Mouse (Mus musculus) limb, embryonic 15.5 days (tissue): ENCODE measurements at regions not wholly inside any gene's neighbourhood (a gene's known extent, or its start where the extent isn't known, plus 50 kb on each side); places are given as distances from the start of the nearest gene placed in this dataset.

Source experiments
- ATAC-seq: fragments of 200-750 bp; cut with Nextera tagmentation; 2 replicates; pipeline ENCODE4 v1.8.0; 2017; ENCODE audit warnings: low read depth, moderate TSS enrichment; ENCODE audit not compliant: insufficient number of reproducible peaks, low FRiP score, low TSS enrichment
- H3K27ac ChIP-seq: fragments of 300-500 bp; sonication (generic); 2 replicates; pipeline ENCODE4 v1.5.1; 2015; ENCODE audit warnings: moderate library complexity, mild to moderate bottlenecking, inconsistent platforms
- H3K27me3 ChIP-seq: fragments of 300-500 bp; sonication (generic); 2 replicates; pipeline ENCODE4 v1.6.1; 2015; ENCODE audit warnings: inconsistent platforms
- H3K36me3 ChIP-seq: fragments of 300-500 bp; sonication (generic); 2 replicates; pipeline ENCODE4 v1.6.1; 2015; ENCODE audit warnings: inconsistent platforms
- H3K4me1 ChIP-seq: fragments of 300-500 bp; sonication (generic); 2 replicates; pipeline ENCODE4 v1.6.1; 2015; ENCODE audit warnings: inconsistent platforms
- H3K4me2 ChIP-seq: fragments of 300-500 bp; sonication (generic); 2 replicates; pipeline ENCODE4 v1.6.1; 2015; ENCODE audit warnings: mild to moderate bottlenecking, inconsistent platforms
- H3K4me3 ChIP-seq: fragments of 300-500 bp; sonication (generic); 2 replicates; pipeline ENCODE4 v1.5.1; 2015; ENCODE audit warnings: mild to moderate bottlenecking, inconsistent platforms
- H3K9ac ChIP-seq: fragments of 300-500 bp; sonication (generic); 2 replicates; pipeline ENCODE4 v1.6.1; 2015; ENCODE audit warnings: inconsistent platforms
- H3K9me3 ChIP-seq: fragments of 300-500 bp; sonication (generic); 2 replicates; pipeline ENCODE4 v1.6.1; 2016; ENCODE audit warnings: inconsistent platforms
- WGBS: fragments of 180-500 bp; shearing (Covaris S2); methylation state at CpG from one replicate; pipeline ENCODE4 v1.1.7; 2015; 5-methylcytosine and 5-hydroxymethylcytosine counted together

DNA sequence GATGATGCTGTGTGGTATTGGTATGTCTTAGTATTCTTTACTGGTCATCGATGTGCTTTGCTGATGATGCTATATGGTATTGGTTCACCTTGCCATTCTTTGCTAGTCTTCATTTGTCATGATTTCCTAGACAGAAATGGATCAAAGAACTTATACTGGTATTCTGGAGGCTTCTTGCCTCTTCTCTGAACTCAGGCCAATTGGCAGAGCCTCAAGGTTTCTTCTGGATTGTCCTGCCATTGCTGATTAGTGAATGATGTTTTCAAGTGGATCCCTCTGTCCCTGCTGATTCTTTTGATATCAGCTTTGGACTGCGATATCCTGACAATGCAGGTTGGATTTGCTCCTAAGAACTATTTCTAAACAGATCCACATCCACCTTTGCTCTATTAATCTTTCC, 179.1 kb upstream of the Tas2r119 start:
- Histone ChIP-seq H3K36me3 (no peaks in the 10 kb centered on the region), H3K27me3 (no peaks in the 10 kb centered on the region), H3K9me3 (no peaks in the 10 kb centered on the region), H3K4me2 (no peak overlapping the region), H3K9ac (no peak overlapping the region), H3K27ac (no peak overlapping the region), H3K4me1 (peaks cover 6% of the 10 kb centered on the region), H3K4me3 (no peak overlapping the region)
- ATAC-seq, result no peak
- WGBS, result 97% methylated on average over 2 of the region's 2 CpGs

- Histone ChIP-seq H3K27me3 (no peaks in the 10 kb centered on the region), H3K27ac (no peak overlapping the region), H3K4me1 (peaks cover 16% of the 10 kb centered on the region), H3K4me2 (no peak overlapping the region), H3K36me3 (no peaks in the 10 kb centered on the region), H3K4me3 (no peak overlapping the region), H3K9me3 (no peaks in the 10 kb centered on the region), H3K9ac (no peak overlapping the region)
- WGBS, result 61% methylated on average over 5 of the region's 5 CpGs
- no peak for ATAC-seq
These were observed 177.5 kb upstream of the Tas2r119 start for GRCm38 (mm10) chr15:31999553-31999952.

DNA sequence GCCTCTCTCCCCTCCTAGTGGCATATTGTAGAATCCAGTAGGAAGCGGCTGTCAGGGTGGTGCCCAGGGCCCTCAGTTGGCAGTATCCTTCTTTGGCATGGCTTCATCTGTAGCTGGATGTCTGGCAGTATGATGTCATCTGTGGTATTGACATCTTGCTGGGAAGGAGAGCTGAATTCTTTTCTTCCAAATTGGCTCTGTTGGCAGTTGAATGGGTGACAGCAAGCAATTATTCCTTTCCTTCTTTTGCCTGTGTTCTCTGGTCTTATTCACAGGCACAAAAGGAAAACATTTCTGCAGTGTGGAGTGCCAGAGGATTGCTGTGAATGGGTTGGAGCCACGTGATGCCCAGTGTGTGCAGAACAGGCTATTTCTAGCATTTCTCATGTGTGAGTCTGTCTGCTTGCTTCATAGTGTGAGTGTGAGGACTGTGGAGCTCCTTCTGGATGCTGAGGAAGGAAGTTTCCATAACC, 174.1 kb upstream of the Tas2r119 start:
- Histone ChIP-seq H3K4me3 (no peak overlapping the region), H3K27me3 (no peaks in the 10 kb centered on the region), H3K9me3 (no peaks in the 10 kb centered on the region), H3K9ac (no peak overlapping the region), H3K4me1 (peaks cover 16% of the 10 kb centered on the region), H3K36me3 (no peaks in the 10 kb centered on the region), H3K27ac (no peak overlapping the region), H3K4me2 (no peak overlapping the region)
- ATAC-seq, result no peak
- WGBS, result 36% methylated on average over 2 of the region's 2 CpGs

DNA sequence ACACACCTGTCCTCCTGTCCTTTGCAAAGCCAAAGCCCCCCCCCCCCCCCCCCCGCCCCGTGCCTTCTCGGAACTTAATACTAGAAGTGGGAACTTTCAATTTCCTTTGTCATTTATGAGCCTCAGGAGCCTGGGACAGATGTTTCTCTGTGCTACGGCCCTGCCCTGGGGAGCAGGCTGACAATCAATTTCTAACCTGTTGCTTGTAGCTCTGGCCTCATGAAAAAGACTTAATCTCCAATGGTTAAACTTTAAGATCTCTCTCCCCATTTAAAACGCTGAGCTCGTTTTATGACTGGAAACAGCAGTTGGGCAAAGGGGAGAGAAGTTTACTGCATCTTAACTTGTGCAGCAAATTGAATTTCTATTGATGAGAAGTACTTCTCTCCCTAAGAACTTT, 173.6 kb upstream of the Tas2r119 start:
- H3K4me2 ChIP-seq, result no peak overlapping the region
- H3K27me3 ChIP-seq, result no peaks in the 10 kb centered on the region
- no peaks in the 10 kb centered on the region for H3K36me3 ChIP-seq
- H3K27ac ChIP-seq, result no peak overlapping the region
- WGBS, result 4% methylated on average over 6 of the region's 6 CpGs
- H3K4me1 ChIP-seq, result peaks cover 16% of the 10 kb centered on the region
- ATAC-seq, result no peak; the same call in 1 of the 2 replicates
- H3K4me3 ChIP-seq, result no peak overlapping the region
- H3K9ac ChIP-seq, result no peak overlapping the region
- H3K9me3 ChIP-seq, result no peaks in the 10 kb centered on the region

- no peak overlapping the region for H3K4me3 ChIP-seq
- H3K27ac ChIP-seq, result no peak overlapping the region
- H3K36me3 ChIP-seq, result no peaks in the 10 kb centered on the region
- no peak overlapping the region for H3K9ac ChIP-seq
- peaks cover 13% of the 10 kb centered on the region for H3K4me1 ChIP-seq
- ATAC-seq, result no peak
- H3K9me3 ChIP-seq, result no peaks in the 10 kb centered on the region
- H3K4me2 ChIP-seq, result no peak overlapping the region
- WGBS, result 30% methylated on average over 5 of the region's 5 CpGs
- H3K27me3 ChIP-seq, result no peaks in the 10 kb centered on the region
These were observed 171.1 kb upstream of the Tas2r119 start for GRCm38 (mm10) chr15:32005986-32006385.

DNA sequence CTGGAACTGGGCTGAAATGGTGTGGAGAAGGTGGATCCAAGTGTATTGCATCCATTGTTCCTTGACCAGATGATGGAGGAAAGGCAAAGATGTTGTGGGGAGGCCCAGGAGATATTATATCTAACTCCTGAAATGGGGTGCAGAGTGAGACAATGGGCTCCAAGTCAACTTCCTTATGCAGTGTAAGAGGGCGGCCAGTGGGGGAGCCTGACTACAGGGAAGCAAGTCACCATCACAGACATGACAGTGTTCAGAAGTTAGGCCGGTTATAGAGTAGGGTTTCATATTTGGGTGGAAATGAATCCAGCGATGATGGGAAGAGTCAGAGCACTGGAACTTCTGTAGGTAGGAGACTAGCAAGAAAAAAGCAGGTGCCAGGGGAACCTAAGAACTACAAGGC, 167.3 kb upstream of the Tas2r119 start:
- ATAC-seq, result no peak
- H3K27ac ChIP-seq, result no peak overlapping the region
- no peaks in the 10 kb centered on the region for H3K27me3 ChIP-seq
- no peaks in the 10 kb centered on the region for H3K4me1 ChIP-seq
- no peaks in the 10 kb centered on the region for H3K9me3 ChIP-seq
- H3K4me3 ChIP-seq, result no peak overlapping the region
- no peaks in the 10 kb centered on the region for H3K36me3 ChIP-seq
- no peak overlapping the region for H3K9ac ChIP-seq
- H3K4me2 ChIP-seq, result no peak overlapping the region
- 79% methylated on average over 3 of the region's 3 CpGs for WGBS

DNA sequence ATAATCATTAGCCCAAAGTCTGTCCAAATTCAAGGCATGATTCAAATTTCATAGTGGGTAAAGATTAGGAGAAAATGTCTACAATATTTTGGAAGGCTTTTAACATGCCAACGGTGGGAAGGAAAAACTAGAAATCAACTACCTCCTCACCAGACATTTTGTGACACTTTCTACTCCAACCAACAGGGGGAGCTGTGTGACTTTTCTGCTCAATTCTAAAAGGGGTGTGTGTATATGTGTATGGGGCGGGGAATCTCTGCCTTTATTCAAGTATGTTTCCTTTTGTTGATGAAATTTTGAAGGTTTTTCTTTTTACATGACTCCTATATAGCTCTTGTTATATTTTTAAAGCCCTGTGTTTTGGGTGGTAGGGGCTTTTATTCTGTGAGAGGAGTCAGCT, 165.0 kb upstream of the Tas2r119 start:
- no peak for ATAC-seq

GRCm38 (mm10) chr15:32012838-32013237, 164.3 kb upstream of the Tas2r119 start:
- H3K27me3 ChIP-seq, result no peaks in the 10 kb centered on the region
- no peak overlapping the region for H3K9ac ChIP-seq
- H3K27ac ChIP-seq, result no peak overlapping the region
- no peak for ATAC-seq
- 41% methylated on average over 5 of the region's 5 CpGs for WGBS
- H3K4me1 ChIP-seq, result no peaks in the 10 kb centered on the region
- H3K4me2 ChIP-seq, result no peak overlapping the region
- H3K4me3 ChIP-seq, result no peak overlapping the region
- no peaks in the 10 kb centered on the region for H3K36me3 ChIP-seq
- H3K9me3 ChIP-seq, result no peaks in the 10 kb centered on the region

More for the DNA sequence above, 165.0 kb upstream of the Tas2r119 start:
- no peak overlapping the region for H3K9ac ChIP-seq
- H3K4me2 ChIP-seq, result no peak overlapping the region
- H3K27ac ChIP-seq, result no peak overlapping the region
- no peaks in the 10 kb centered on the region for H3K36me3 ChIP-seq
- no peaks in the 10 kb centered on the region for H3K4me1 ChIP-seq
- 41% methylated on average over 2 of the region's 2 CpGs for WGBS
- no peak overlapping the region for H3K4me3 ChIP-seq
- H3K9me3 ChIP-seq, result no peaks in the 10 kb centered on the region
- no peaks in the 10 kb centered on the region for H3K27me3 ChIP-seq

DNA sequence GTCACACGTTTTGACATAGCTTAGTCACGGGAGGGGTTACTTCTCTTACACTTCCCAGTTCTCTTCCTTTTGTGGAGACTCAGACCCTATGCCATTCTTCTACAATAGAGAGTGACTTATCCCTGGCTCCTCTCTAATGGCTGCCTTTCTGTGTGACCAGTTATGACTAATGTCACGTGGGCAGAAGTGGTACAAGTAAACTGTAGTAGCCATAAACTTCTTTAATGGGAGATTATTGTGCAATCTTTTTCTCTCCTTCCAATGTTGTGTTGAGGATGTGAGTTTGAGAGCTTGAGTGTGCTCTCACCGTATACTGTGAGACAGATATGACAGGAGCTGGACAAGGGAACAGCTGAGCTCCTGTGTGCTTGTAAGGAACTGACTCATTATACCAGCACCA, 161.9 kb upstream of the Tas2r119 start:
- Histone ChIP-seq H3K27ac (no peak overlapping the region), H3K9ac (no peak overlapping the region), H3K27me3 (no peaks in the 10 kb centered on the region), H3K4me3 (no peak overlapping the region), H3K9me3 (no peaks in the 10 kb centered on the region), H3K4me2 (no peak overlapping the region), H3K4me1 (no peaks in the 10 kb centered on the region), H3K36me3 (no peaks in the 10 kb centered on the region)
- 66% methylated on average over 4 of the region's 4 CpGs for whole genome bisulfite sequencing
- no peak for ATAC-seq

DNA sequence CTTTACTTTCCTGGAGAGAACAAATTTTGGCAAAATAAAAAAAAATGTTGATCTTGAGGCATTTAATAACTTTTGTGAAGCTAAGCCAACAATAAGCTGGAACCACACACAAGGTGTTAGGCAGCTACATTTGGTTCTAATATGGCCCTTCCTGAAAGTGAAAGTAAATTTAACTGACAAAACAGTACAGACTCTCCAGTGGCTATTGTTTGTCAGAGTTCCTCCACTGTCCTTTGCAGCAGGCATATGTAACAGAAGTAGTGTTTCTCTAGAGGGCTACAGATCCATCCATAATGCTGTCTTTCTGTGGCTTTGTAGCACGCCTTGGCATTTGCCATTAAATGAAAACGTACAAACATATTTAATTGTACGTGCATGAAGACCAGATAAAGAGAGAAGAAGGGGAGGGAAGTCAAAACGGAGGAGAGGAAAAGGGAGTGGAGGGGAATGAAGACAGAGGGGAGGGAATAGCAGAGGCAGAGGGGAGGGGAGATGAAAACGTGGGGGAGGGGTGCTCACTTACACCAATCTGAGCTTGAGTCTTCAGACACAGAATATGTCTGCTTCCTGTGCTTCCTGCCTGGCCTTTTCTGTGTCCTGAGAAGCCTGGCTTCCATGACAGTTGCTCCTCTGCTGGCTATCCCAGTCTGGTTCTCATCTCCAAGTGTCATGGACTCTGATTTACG, 156.6 kb upstream of the Tas2r119 start:
- ATAC-seq, result no peak
- 35% methylated on average over 6 of the region's 6 CpGs for WGBS
- Histone ChIP-seq H3K36me3 (no peaks in the 10 kb centered on the region), H3K27ac (no peak overlapping the region), H3K9ac (no peak overlapping the region), H3K4me3 (no peak overlapping the region), H3K4me1 (no peaks in the 10 kb centered on the region; the same call in 1 of the 2 replicates), H3K27me3 (no peaks in the 10 kb centered on the region), H3K4me2 (no peak overlapping the region), H3K9me3 (no peaks in the 10 kb centered on the region)

GRCm38 (mm10) chr15:32021009-32021602, 156.0 kb upstream of the Tas2r119 start:
- Histone ChIP-seq H3K4me2 (no peak overlapping the region), H3K27me3 (no peaks in the 10 kb centered on the region), H3K4me1 (no peaks in the 10 kb centered on the region; the same call in 1 of the 2 replicates), H3K9ac (no peak overlapping the region), H3K9me3 (no peaks in the 10 kb centered on the region), H3K4me3 (no peak overlapping the region), H3K27ac (no peak overlapping the region), H3K36me3 (no peaks in the 10 kb centered on the region)
- WGBS, result 36% methylated on average over 5 of the region's 5 CpGs
- no peak for ATAC-seq

- no peak overlapping the region for H3K4me3 ChIP-seq
- WGBS, result 74% methylated on average over 1 of the region's 1 CpGs
- H3K27ac ChIP-seq, result no peak overlapping the region
- no peak overlapping the region for H3K4me2 ChIP-seq
- H3K9ac ChIP-seq, result no peak overlapping the region
- no peak for ATAC-seq
- no peaks in the 10 kb centered on the region for H3K36me3 ChIP-seq
- H3K4me1 ChIP-seq, result no peaks in the 10 kb centered on the region
- H3K9me3 ChIP-seq, result no peaks in the 10 kb centered on the region
- no peaks in the 10 kb centered on the region for H3K27me3 ChIP-seq
These were observed 143.0 kb upstream of the Tas2r119 start for GRCm38 (mm10) chr15:32034091-32034490.
